Mouse (Mus musculus) forebrain, embryonic 14.5 days (tissue): Measurements from ENCODE around the gene Gm3072. TPM values are rescaled to one million over a fixed set of nuclear protein-coding genes. Genes with fewer than 3 reads are reported as not detected.

ENCODE experiments used
- polyA plus RNA-seq: library from polyadenylated mRNA; unstranded; fragments of >200 nt; fragmentation: Nextera tagmentation; extraction: Ambion mirVana; gene quantifications from 2 replicates; pipeline ENCODE4 v1.2.1, GENCODE M21; 2014

Gene Gm3072
- polyA plus RNA-seq, 1 experiment from 2014 or later, result not detected

Other genes with a start within 250 kb of the Gm3072 start
- not detected in 2 replicates for gene Gm7945, start 238.2 kb downstream of the Gm3072 start, polyA plus RNA-seq
- gene Gm6482, start 216.3 kb downstream of the Gm3072 start, polyA plus RNA-seq, result not detected in 2 replicates
- not detected in 2 replicates for gene Gm7954, start 171.1 kb downstream of the Gm3072 start, polyA plus RNA-seq
- not detected in 2 replicates for gene Gm3486, start 135.1 kb downstream of the Gm3072 start, polyA plus RNA-seq
- not detected in 2 replicates for gene Gm7970, start 69.0 kb downstream of the Gm3072 start, polyA plus RNA-seq
- not detected in 2 replicates for gene 1700049E17Rik2, start 51.4 kb downstream of the Gm3072 start, polyA plus RNA-seq
- gene Gm3676, start 21.9 kb upstream of the Gm3072 start, polyA plus RNA-seq, result not detected in 2 replicates
- gene Gm8068, start 77.3 kb upstream of the Gm3072 start, polyA plus RNA-seq, result not detected in 2 replicates
- not detected in 2 replicates for gene Gm7929, start 126.0 kb upstream of the Gm3072 start, polyA plus RNA-seq
- not detected in 2 replicates for gene Gm47189, start 147.8 kb upstream of the Gm3072 start, polyA plus RNA-seq